Mouse (Mus musculus) stomach, embryonic 15.5 days (tissue): ENCODE results near the gene Olfr1174-ps. TPM values are rescaled to one million over a fixed set of nuclear protein-coding genes. Genes with fewer than 3 reads are reported as not detected.

Source experiments
- ATAC-seq: fragments of 200-750 bp; cut with Nextera tagmentation; 2 replicates; pipeline ENCODE4 v1.8.0; 2017; ENCODE audit warnings: low read depth, moderate number of reproducible peaks, moderate TSS enrichment; ENCODE audit not compliant: insufficient read depth, low FRiP score
- H3K27ac ChIP-seq: fragments of 300-500 bp; sonication (generic); 2 replicates; pipeline ENCODE4 v1.5.1; 2015; ENCODE audit warnings: mild to moderate bottlenecking, inconsistent platforms
- H3K27me3 ChIP-seq: fragments of 300-500 bp; sonication (generic); replicated peaks from 2 replicates; pipeline ENCODE4 v1.6.1; 2015; ENCODE audit warnings: inconsistent platforms
- H3K36me3 ChIP-seq: fragments of 300-500 bp; sonication (generic); 2 replicates; pipeline ENCODE4 v1.6.1; 2015; ENCODE audit warnings: inconsistent platforms
- H3K4me1 ChIP-seq: fragments of 300-500 bp; sonication (generic); 2 replicates; pipeline ENCODE4 v1.6.1; 2015; ENCODE audit warnings: inconsistent platforms
- H3K4me2 ChIP-seq: fragments of 300-500 bp; sonication (generic); 2 replicates; pipeline ENCODE4 v1.6.1; 2015; ENCODE audit warnings: mild to moderate bottlenecking, inconsistent platforms
- H3K4me3 ChIP-seq: fragments of 300-500 bp; sonication (generic); replicated peaks from 2 replicates; pipeline ENCODE4 v1.5.1; 2015; ENCODE audit warnings: inconsistent platforms
- H3K9ac ChIP-seq: fragments of 300-500 bp; sonication (generic); 2 replicates; pipeline ENCODE4 v1.6.1; 2015; ENCODE audit warnings: inconsistent platforms
- H3K9me3 ChIP-seq: fragments of 300-500 bp; sonication (generic); 2 replicates; pipeline ENCODE4 v1.6.1; 2016; ENCODE audit warnings: inconsistent platforms
- WGBS: fragments of 180-500 bp; shearing (Covaris S2); methylation state at CpG from one replicate; pipeline ENCODE4 v1.1.7; 2015; 5-methylcytosine and 5-hydroxymethylcytosine counted together
- polyA plus RNA-seq: library from polyadenylated mRNA; unstranded; fragments of >200 nt; fragmentation: Nextera tagmentation; extraction: Ambion mirVana; gene quantifications from 2 replicates; pipeline ENCODE4 v1.2.1, GENCODE M21; 2015

The Olfr1174-ps gene
- not detected in 2 replicates for polyA plus RNA-seq

- no peak within 1 kb of the TSS for H3K27ac ChIP-seq
- 88% methylated on average over 4 of the region's 4 CpGs for WGBS
- H3K4me2 ChIP-seq = no peak within 1 kb of the TSS
- ATAC-seq = no peak
- no peaks in the 10 kb centered on the region for H3K4me1 ChIP-seq
- H3K4me3 ChIP-seq = no peak within 1 kb of the TSS
- H3K9ac ChIP-seq = no peak within 1 kb of the TSS
- H3K36me3 ChIP-seq = no peaks in the 10 kb centered on the region
- H3K27me3 ChIP-seq = no peaks in the 10 kb centered on the region
- H3K9me3 ChIP-seq = no peaks in the 10 kb centered on the region
These were observed at the start of gene Olfr1174-ps for GRCm38 (mm10) chr2:88315035-88315434. Olfr1174-ps (minus strand) TSS chr2:88315135.

- Histone ChIP-seq H3K4me3 (no peak overlapping the region), H3K27me3 (no peaks in the 10 kb centered on the region), H3K9ac (no peak overlapping the region), H3K27ac (no peak overlapping the region), H3K4me1 (no peaks in the 10 kb centered on the region), H3K9me3 (no peaks in the 10 kb centered on the region), H3K36me3 (no peaks in the 10 kb centered on the region), H3K4me2 (no peak overlapping the region)
- ATAC-seq = no peak
- WGBS = 1% methylated on average over 2 of the region's 2 CpGs
These were observed 41.4 kb upstream of the Olfr1174-ps start for GRCm38 (mm10) chr2:88356304-88356703.

GRCm38 (mm10) chr2:88346392-88346791 lies 31.5 kb upstream of the Olfr1174-ps start, which contains the start of gene Olfr1177-ps:
Olfr1177-ps (minus strand) TSS chr2:88346492.
- no peaks in the 10 kb centered on the region for H3K9me3 ChIP-seq
- no peak within 1 kb of the TSS for H3K4me3 ChIP-seq
- no peak within 1 kb of the TSS for H3K27ac ChIP-seq
- 78% methylated on average over 1 of the region's 1 CpGs for WGBS
- no peak within 1 kb of the TSS for H3K4me2 ChIP-seq
- no peaks in the 10 kb centered on the region for H3K27me3 ChIP-seq
- no peaks in the 10 kb centered on the region for H3K4me1 ChIP-seq
- ATAC-seq = no peak
- no peaks in the 10 kb centered on the region for H3K36me3 ChIP-seq
- H3K9ac ChIP-seq = no peak within 1 kb of the TSS

GRCm38 (mm10) chr2:88336421-88336820 lies 21.5 kb upstream of the Olfr1174-ps start, which contains the start of gene Olfr1176:
Olfr1176 (plus strand) TSS chr2:88336721.
- Histone ChIP-seq H3K9ac (no peak within 1 kb of the TSS), H3K27me3 (no peaks in the 10 kb centered on the region), H3K4me3 (no peak within 1 kb of the TSS), H3K9me3 (no peaks in the 10 kb centered on the region), H3K4me1 (no peaks in the 10 kb centered on the region), H3K4me2 (no peak within 1 kb of the TSS), H3K27ac (no peak within 1 kb of the TSS), H3K36me3 (no peaks in the 10 kb centered on the region)
- ATAC-seq = no peak
- WGBS = 51% methylated on average over 1 of the region's 1 CpGs

- H3K4me3 ChIP-seq = no peak within 1 kb of the TSS
- no peaks in the 10 kb centered on the region for H3K36me3 ChIP-seq
- no peaks in the 10 kb centered on the region for H3K27me3 ChIP-seq
- H3K9ac ChIP-seq = no peak within 1 kb of the TSS
- H3K4me2 ChIP-seq = no peak within 1 kb of the TSS
- H3K4me1 ChIP-seq = no peaks in the 10 kb centered on the region
- no peak within 1 kb of the TSS for H3K27ac ChIP-seq
- no peak for ATAC-seq
- H3K9me3 ChIP-seq = no peaks in the 10 kb centered on the region
- WGBS = 82% methylated on average over 2 of the region's 2 CpGs
These were observed 12.2 kb upstream of the Olfr1174-ps start, which contains the start of gene Olfr1175-ps for GRCm38 (mm10) chr2:88327115-88327514. Olfr1175-ps (minus strand) TSS chr2:88327215.

GRCm38 (mm10) chr2:88279775-88280174 lies 35.2 kb downstream of the Olfr1174-ps start, which contains the start of gene Olfr1173:
Olfr1173 (minus strand) TSS chr2:88279875.
- no peak within 1 kb of the TSS for H3K4me3 ChIP-seq
- ATAC-seq = no peak
- H3K36me3 ChIP-seq = no peaks in the 10 kb centered on the region
- H3K9ac ChIP-seq = no peak within 1 kb of the TSS
- no peaks in the 10 kb centered on the region for H3K9me3 ChIP-seq
- no peaks in the 10 kb centered on the region for H3K27me3 ChIP-seq
- no peak within 1 kb of the TSS for H3K27ac ChIP-seq
- no peaks in the 10 kb centered on the region for H3K4me1 ChIP-seq
- H3K4me2 ChIP-seq = no peak within 1 kb of the TSS

Other genes with a start within 250 kb of the Olfr1174-ps start
- gene Olfr1163, start 243.3 kb downstream of the Olfr1174-ps start, polyA plus RNA-seq = not detected in 2 replicates
- gene Olfr1164, start 221.2 kb downstream of the Olfr1174-ps start, polyA plus RNA-seq = not detected in 2 replicates
- not detected in 2 replicates for gene Olfr1166, start 186.9 kb downstream of the Olfr1174-ps start, polyA plus RNA-seq
- not detected in 2 replicates for gene Olfr1167, start 159.9 kb downstream of the Olfr1174-ps start, polyA plus RNA-seq
- gene Olfr1168, start 133.3 kb downstream of the Olfr1174-ps start, polyA plus RNA-seq = not detected in 2 replicates
- gene Olfr1170, start 86.8 kb downstream of the Olfr1174-ps start, polyA plus RNA-seq = not detected in 2 replicates
- not detected in 2 replicates for gene Olfr1173, start 35.3 kb downstream of the Olfr1174-ps start, polyA plus RNA-seq
- not detected in 2 replicates for gene Olfr1175-ps, start 12.1 kb upstream of the Olfr1174-ps start, polyA plus RNA-seq
- gene Olfr1176, start 21.6 kb upstream of the Olfr1174-ps start, polyA plus RNA-seq = not detected in 2 replicates
- gene Olfr1177-ps, start 31.4 kb upstream of the Olfr1174-ps start, polyA plus RNA-seq = not detected in 2 replicates
- not detected in 2 replicates for gene Olfr1178, start 71.9 kb upstream of the Olfr1174-ps start, polyA plus RNA-seq
- gene Olfr1179, start 91.3 kb upstream of the Olfr1174-ps start, polyA plus RNA-seq = not detected in 2 replicates
- not detected in 2 replicates for gene Olfr1180, start 104.0 kb upstream of the Olfr1174-ps start, polyA plus RNA-seq
- not detected in 2 replicates for gene Olfr1181, start 111.0 kb upstream of the Olfr1174-ps start, polyA plus RNA-seq
- not detected in 2 replicates for gene Gm13757, start 134.0 kb upstream of the Olfr1174-ps start, polyA plus RNA-seq
- not detected in 2 replicates for gene Olfr1183, start 139.7 kb upstream of the Olfr1174-ps start, polyA plus RNA-seq
- gene Olfr1184, start 168.5 kb upstream of the Olfr1174-ps start, polyA plus RNA-seq = not detected in 2 replicates
- gene Olfr1185-ps1, start 178.2 kb upstream of the Olfr1174-ps start, polyA plus RNA-seq = not detected in 2 replicates
- not detected in 2 replicates for gene Olfr1186, start 203.4 kb upstream of the Olfr1174-ps start, polyA plus RNA-seq
- gene Olfr1188, start 241.8 kb upstream of the Olfr1174-ps start, polyA plus RNA-seq = not detected in 2 replicates